Mouse (Mus musculus): ENCODE results near the gene Unc13c. TPM values are rescaled to one million over a fixed set of nuclear protein-coding genes. Genes with fewer than 3 reads are reported as not detected.

Gene Unc13c
- polyA plus RNA-seq, 1 experiment from 2014 or later, result 3.3 TPM

GRCm38 (mm10) chr9:73922449-73923115 lies 46.2 kb downstream of the Unc13c start:
- no peak overlapping the region for H3K4me3 ChIP-seq (ENCODE audit: control insufficient read depth in 1 of 2, insufficient read depth in 1 of 2, low read depth in 1 of 2, low read length in 2 of 2)
- no peak overlapping the region for H3K4me2 ChIP-seq (ENCODE audit: low read length)
- peaks cover 4 to 14% of the 10 kb centered on the region in 2 experiments for H3K4me1 ChIP-seq (ENCODE audit: control insufficient read depth in 2 of 2, insufficient read depth in 2 of 2, low read length in 2 of 2)

DNA sequence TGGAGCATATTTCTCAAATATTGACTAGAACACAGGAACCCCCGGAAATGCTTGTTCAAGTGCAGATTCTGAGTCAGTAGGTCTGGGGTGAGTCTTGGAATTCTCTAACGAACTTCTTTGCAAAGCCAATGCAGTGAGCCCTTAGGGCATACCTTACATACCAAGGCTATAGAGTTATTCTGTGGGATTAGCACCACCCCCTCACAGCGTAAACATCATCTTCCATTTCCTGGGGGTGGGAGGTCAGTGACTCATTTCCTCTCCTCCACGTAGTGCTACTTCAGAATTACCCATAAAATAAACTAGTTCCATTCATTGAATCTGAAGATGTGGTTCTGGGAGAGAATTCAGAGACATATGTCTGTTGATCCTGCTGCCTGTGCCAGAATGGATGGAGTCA lies 62.8 kb downstream of the Unc13c start:
- 67% methylated on average over 4 of the region's 4 CpGs for WGBS
- Histone ChIP-seq H3K4me2 (ENCODE audit: low read length) (no peak overlapping the region), H3K36me3 (ENCODE audit: control insufficient read depth, insufficient read depth, low read length) (no peaks in the 10 kb centered on the region), H3K4me3 (ENCODE audit: control insufficient read depth in 1 of 2, insufficient read depth in 1 of 2, low read depth in 1 of 2, low read length in 2 of 2) (no peak overlapping the region), H3K9me3 (ENCODE audit: control insufficient read depth, low read length) (peaks cover 9% of the 10 kb centered on the region; the same call in 1 of the 2 replicates), H3K27me3 (ENCODE audit: control insufficient read depth, insufficient read depth, low read length) (no peaks in the 10 kb centered on the region), H3K4me1 (ENCODE audit: control insufficient read depth in 2 of 2, insufficient read depth in 2 of 2, low read length in 2 of 2) (no peaks in the 10 kb centered on the region), H3K9ac (ENCODE audit: low read length) (no peak overlapping the region), H3K27ac (replicated peaks in 1 of 2; ENCODE audit: control insufficient read depth in 1 of 2, insufficient read depth in 1 of 2, low read depth in 2 of 2, low read length in 2 of 2) (no peak overlapping the region)
- no peak for ATAC-seq (ENCODE audit: insufficient number of reproducible peaks, insufficient read depth, low FRiP score, low read depth)

More at GRCm38 (mm10) chr9:73922449-73923115, 46.2 kb downstream of the Unc13c start:
- Histone ChIP-seq H3K9ac (ENCODE audit: low read length) (no peak overlapping the region), H3K27me3 (ENCODE audit: control insufficient read depth, insufficient read depth, low read length) (no peaks in the 10 kb centered on the region), H3K36me3 (ENCODE audit: control insufficient read depth, insufficient read depth, low read length) (no peaks in the 10 kb centered on the region), H3K27ac (replicated peaks in 1 of 2; ENCODE audit: control insufficient read depth in 1 of 2, insufficient read depth in 1 of 2, low read depth in 2 of 2, low read length in 2 of 2) (no peak overlapping the region), H3K9me3 (ENCODE audit: control insufficient read depth, low read length) (no peaks in the 10 kb centered on the region)
- WGBS, result 55% methylated on average over 11 of the region's 11 CpGs
- ATAC-seq (ENCODE audit: insufficient number of reproducible peaks, insufficient read depth, low FRiP score, low read depth), result no peak

DNA sequence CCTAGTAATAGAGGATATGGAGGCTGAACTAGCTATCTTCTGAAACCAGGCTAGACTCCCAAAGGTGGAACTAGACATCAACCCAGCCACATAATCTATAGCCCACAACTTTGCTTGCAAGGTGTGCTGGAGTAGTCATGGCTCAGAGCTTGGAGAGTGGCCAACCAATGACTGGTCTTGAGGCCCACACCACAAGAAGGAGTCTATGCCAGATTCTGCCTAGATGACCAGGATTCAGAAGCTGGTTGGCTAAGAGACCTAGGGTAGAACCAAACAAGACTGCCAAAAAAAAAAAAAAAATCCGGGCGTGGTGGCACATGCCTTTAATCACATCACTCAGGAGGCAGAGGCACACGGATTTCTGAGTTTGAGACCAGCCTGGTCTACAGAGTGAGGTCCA lies 70.2 kb downstream of the Unc13c start:
- Histone ChIP-seq H3K36me3 (ENCODE audit: control insufficient read depth, insufficient read depth, low read length) (no peaks in the 10 kb centered on the region), H3K27me3 (ENCODE audit: control insufficient read depth, insufficient read depth, low read length) (no peaks in the 10 kb centered on the region), H3K9ac (ENCODE audit: low read length) (no peak overlapping the region), H3K4me3 (ENCODE audit: control insufficient read depth in 1 of 2, insufficient read depth in 1 of 2, low read depth in 1 of 2, low read length in 2 of 2) (no peak overlapping the region), H3K4me1 (ENCODE audit: control insufficient read depth in 2 of 2, insufficient read depth in 2 of 2, low read length in 2 of 2) (no peaks in the 10 kb centered on the region), H3K27ac (replicated peaks in 1 of 2; ENCODE audit: control insufficient read depth in 1 of 2, insufficient read depth in 1 of 2, low read depth in 2 of 2, low read length in 2 of 2) (no peak overlapping the region), H3K9me3 (ENCODE audit: control insufficient read depth, low read length) (peaks cover 5% of the 10 kb centered on the region; the same call in 1 of the 2 replicates), H3K4me2 (ENCODE audit: low read length) (no peak overlapping the region)
- ATAC-seq (ENCODE audit: insufficient number of reproducible peaks, insufficient read depth, low FRiP score, low read depth), result no peak
- WGBS, result 85% methylated on average over 3 of the region's 3 CpGs

DNA sequence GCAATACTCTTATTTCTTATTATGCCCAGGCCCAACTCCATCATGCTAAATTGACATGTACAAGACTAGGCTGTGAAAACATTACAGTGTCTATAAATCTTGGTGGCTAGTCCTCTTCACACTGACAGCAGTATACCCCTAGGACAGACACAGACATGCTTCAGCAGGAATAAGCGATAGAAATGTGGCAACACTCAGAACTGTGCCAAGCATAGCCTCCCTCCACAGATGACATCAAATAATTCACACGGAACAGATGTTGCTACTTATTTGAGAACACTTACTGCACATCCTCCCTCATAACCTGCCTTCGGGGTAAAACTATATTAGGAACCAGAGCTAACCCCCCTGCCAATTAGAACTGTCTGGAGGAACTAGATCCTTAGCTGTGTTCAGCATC lies 72.6 kb downstream of the Unc13c start:
- Histone ChIP-seq H3K27me3 (ENCODE audit: control insufficient read depth, insufficient read depth, low read length) (no peaks in the 10 kb centered on the region), H3K27ac (replicated peaks in 1 of 2; ENCODE audit: control insufficient read depth in 1 of 2, insufficient read depth in 1 of 2, low read depth in 2 of 2, low read length in 2 of 2) (no peak overlapping the region), H3K9ac (ENCODE audit: low read length) (no peak overlapping the region), H3K4me2 (ENCODE audit: low read length) (no peak overlapping the region), H3K4me3 (ENCODE audit: control insufficient read depth in 1 of 2, insufficient read depth in 1 of 2, low read depth in 1 of 2, low read length in 2 of 2) (no peak overlapping the region), H3K4me1 (ENCODE audit: control insufficient read depth in 2 of 2, insufficient read depth in 2 of 2, low read length in 2 of 2) (no peaks in the 10 kb centered on the region), H3K9me3 (ENCODE audit: control insufficient read depth, low read length) (peaks cover 5% of the 10 kb centered on the region; the same call in 1 of the 2 replicates), H3K36me3 (ENCODE audit: control insufficient read depth, insufficient read depth, low read length) (no peaks in the 10 kb centered on the region)
- WGBS, result 81% methylated on average over 3 of the region's 3 CpGs
- ATAC-seq (ENCODE audit: insufficient number of reproducible peaks, insufficient read depth, low FRiP score, low read depth), result no peak

DNA sequence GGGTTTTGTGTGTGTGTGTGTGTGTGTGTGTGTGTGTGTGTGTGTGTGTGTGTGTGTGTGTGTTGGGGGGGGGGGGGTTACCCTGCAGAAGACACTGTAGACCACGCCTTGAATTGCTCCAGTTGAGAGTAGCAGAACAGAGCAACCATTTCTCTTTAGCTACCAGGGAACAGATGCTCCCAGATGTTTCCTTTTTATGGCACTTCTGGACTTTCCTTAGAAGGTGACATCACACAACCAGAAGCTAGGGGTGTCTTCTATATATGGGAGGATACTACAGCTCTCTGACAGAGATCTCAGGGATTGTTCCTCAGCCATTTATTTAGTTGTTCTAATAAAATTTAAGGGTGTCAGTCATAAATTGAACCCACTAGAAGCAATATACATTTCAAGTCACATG lies 85.2 kb downstream of the Unc13c start:
- Histone ChIP-seq H3K9me3 (ENCODE audit: control insufficient read depth, low read length) (no peaks in the 10 kb centered on the region), H3K4me2 (ENCODE audit: low read length) (no peak overlapping the region), H3K9ac (ENCODE audit: low read length) (no peak overlapping the region), H3K27me3 (ENCODE audit: control insufficient read depth, insufficient read depth, low read length) (no peaks in the 10 kb centered on the region), H3K36me3 (ENCODE audit: control insufficient read depth, insufficient read depth, low read length) (no peaks in the 10 kb centered on the region), H3K27ac (replicated peaks in 1 of 2; ENCODE audit: control insufficient read depth in 1 of 2, insufficient read depth in 1 of 2, low read depth in 2 of 2, low read length in 2 of 2) (no peak overlapping the region), H3K4me3 (ENCODE audit: control insufficient read depth in 1 of 2, insufficient read depth in 1 of 2, low read depth in 1 of 2, low read length in 2 of 2) (no peak overlapping the region), H3K4me1 (ENCODE audit: control insufficient read depth in 2 of 2, insufficient read depth in 2 of 2, low read length in 2 of 2) (no peaks in the 10 kb centered on the region)
- no peak for ATAC-seq (ENCODE audit: insufficient number of reproducible peaks, insufficient read depth, low FRiP score, low read depth)
- 80% methylated on average over 1 of the region's 1 CpGs for WGBS

GRCm38 (mm10) chr9:73883143-73883542 lies 85.6 kb downstream of the Unc13c start:
- Histone ChIP-seq H3K9me3 (ENCODE audit: control insufficient read depth, low read length) (no peaks in the 10 kb centered on the region), H3K4me3 (ENCODE audit: control insufficient read depth in 1 of 2, insufficient read depth in 1 of 2, low read depth in 1 of 2, low read length in 2 of 2) (no peak overlapping the region), H3K36me3 (ENCODE audit: control insufficient read depth, insufficient read depth, low read length) (no peaks in the 10 kb centered on the region), H3K27ac (replicated peaks in 1 of 2; ENCODE audit: control insufficient read depth in 1 of 2, insufficient read depth in 1 of 2, low read depth in 2 of 2, low read length in 2 of 2) (no peak overlapping the region), H3K27me3 (ENCODE audit: control insufficient read depth, insufficient read depth, low read length) (no peaks in the 10 kb centered on the region), H3K4me2 (ENCODE audit: low read length) (no peak overlapping the region), H3K4me1 (ENCODE audit: control insufficient read depth in 2 of 2, insufficient read depth in 2 of 2, low read length in 2 of 2) (no peaks in the 10 kb centered on the region), H3K9ac (ENCODE audit: low read length) (no peak overlapping the region)
- 58% methylated on average over 1 of the region's 1 CpGs for WGBS
- ATAC-seq (ENCODE audit: insufficient number of reproducible peaks, insufficient read depth, low FRiP score, low read depth), result no peak

DNA sequence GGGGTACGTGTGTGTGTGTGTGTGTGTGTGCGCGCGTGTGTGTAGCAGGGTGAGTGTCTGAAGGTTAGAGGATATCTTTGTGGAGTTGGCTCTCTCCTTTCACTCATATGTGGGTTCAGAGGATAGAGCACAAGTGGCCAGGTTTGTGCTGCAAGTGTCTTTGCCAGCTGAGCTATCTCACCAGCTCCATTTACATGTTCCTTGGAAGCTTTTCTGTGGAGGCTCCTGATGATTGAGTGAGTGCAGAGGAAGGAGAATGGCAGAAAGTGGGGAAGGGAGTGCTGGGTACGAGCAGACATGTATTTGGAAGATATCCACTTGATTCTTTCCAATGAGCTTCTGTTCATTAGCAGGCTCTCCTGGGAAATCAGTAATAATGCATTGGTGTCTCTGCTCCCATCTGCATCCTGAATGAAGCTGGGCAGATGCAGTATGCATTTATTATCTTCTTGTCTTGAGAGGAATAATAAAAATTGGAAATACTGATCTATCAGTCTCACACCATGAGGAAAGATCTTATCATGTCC lies 86.3 kb downstream of the Unc13c start:
- 83% methylated on average over 5 of the region's 5 CpGs for WGBS
- ATAC-seq (ENCODE audit: insufficient number of reproducible peaks, insufficient read depth, low FRiP score, low read depth), result no peak
- H3K27ac ChIP-seq (replicated peaks in 1 of 2; ENCODE audit: control insufficient read depth in 1 of 2, insufficient read depth in 1 of 2, low read depth in 2 of 2, low read length in 2 of 2), result no peak overlapping the region
- H3K9me3 ChIP-seq (ENCODE audit: control insufficient read depth, low read length), result no peaks in the 10 kb centered on the region
- no peak overlapping the region for H3K4me3 ChIP-seq (ENCODE audit: control insufficient read depth in 1 of 2, insufficient read depth in 1 of 2, low read depth in 1 of 2, low read length in 2 of 2)
- H3K4me2 ChIP-seq (ENCODE audit: low read length), result no peak overlapping the region
- H3K9ac ChIP-seq (ENCODE audit: low read length), result no peak overlapping the region
- no peaks in the 10 kb centered on the region for H3K27me3 ChIP-seq (ENCODE audit: control insufficient read depth, insufficient read depth, low read length)
- no peaks in the 10 kb centered on the region for H3K4me1 ChIP-seq (ENCODE audit: control insufficient read depth in 2 of 2, insufficient read depth in 2 of 2, low read length in 2 of 2)
- H3K36me3 ChIP-seq (ENCODE audit: control insufficient read depth, insufficient read depth, low read length), result no peaks in the 10 kb centered on the region
